Mouse (Mus musculus): Measurements from ENCODE around the gene Fgf7.

Fgf7 gene

GRCm38 (mm10) chr2:126060595-126060994, 26.1 kb downstream of the Fgf7 start:
- in situ Hi-C loops (cut with MseI, MboI), result no loop called here

- in situ Hi-C loops (cut with MseI, MboI), result no loop called here
These were observed 26.7 kb downstream of the Fgf7 start for GRCm38 (mm10) chr2:126061037-126061773.

GRCm38 (mm10) chr2:126062876-126063275, 28.4 kb downstream of the Fgf7 start:
- in situ Hi-C loops (cut with MseI, MboI), result no loop called here

GRCm38 (mm10) chr2:126064814-126065213, 30.4 kb downstream of the Fgf7 start:
- in situ Hi-C loops (cut with MseI, MboI), result no loop called here

- in situ Hi-C loops (cut with MseI, MboI), result no loop called here
These were observed 30.9 kb downstream of the Fgf7 start for GRCm38 (mm10) chr2:126065303-126065856.

- in situ Hi-C loops (cut with MseI, MboI), result no loop called here
These were observed 35.3 kb downstream of the Fgf7 start for GRCm38 (mm10) chr2:126069740-126070139.

GRCm38 (mm10) chr2:126073744-126074143, 39.3 kb downstream of the Fgf7 start:
- in situ Hi-C loops (cut with MseI, MboI), result no loop called here

GRCm38 (mm10) chr2:126076506-126076905, 42.0 kb downstream of the Fgf7 start:
- in situ Hi-C loops (cut with MseI, MboI), result no loop called here

- in situ Hi-C loops (cut with MseI, MboI), result no loop called here
These were observed 44.6 kb downstream of the Fgf7 start for GRCm38 (mm10) chr2:126079086-126079485.

- in situ Hi-C loops (cut with MseI, MboI), result no loop called here
These were observed 49.9 kb downstream of the Fgf7 start for GRCm38 (mm10) chr2:126084326-126084725.

- in situ Hi-C loops (cut with MseI, MboI), result no loop called here
These were observed 51.7 kb downstream of the Fgf7 start for GRCm38 (mm10) chr2:126086187-126086586.

- in situ Hi-C loops (cut with MseI, MboI), result no loop called here
These were observed 56.0 kb downstream of the Fgf7 start for GRCm38 (mm10) chr2:126090432-126090831.

- in situ Hi-C loops (cut with MseI, MboI), result no loop called here
These were observed 60.2 kb downstream of the Fgf7 start for GRCm38 (mm10) chr2:126094616-126095015.
